Mouse (Mus musculus) brown adipose tissue, adult 24 weeks (tissue): ENCODE measurements around the gene Dcst2. TPM values are rescaled to one million over a fixed set of nuclear protein-coding genes. Genes with fewer than 3 reads are reported as not detected.

ENCODE experiments used
- H3K27ac ChIP-seq: fragments of 200-500 bp; replicated peaks from 2 replicates; pipeline ENCODE4 v1.5.1; 2012; ENCODE audit warnings: low read depth, mild to moderate bottlenecking, low read length
- H3K4me1 ChIP-seq: fragments of 200-500 bp; 2 replicates; pipeline ENCODE4 v1.6.1; 2012; ENCODE audit warnings: low read length, mixed read lengths; ENCODE audit not compliant: control insufficient read depth, insufficient read depth, insufficient read length
- H3K4me3 ChIP-seq: fragments of 200-500 bp; 2 replicates; pipeline ENCODE4 v1.5.1; 2012; ENCODE audit warnings: low read depth, mild to moderate bottlenecking, low read length, moderate library complexity; ENCODE audit not compliant: insufficient read depth
- polyA plus RNA-seq: library from polyadenylated mRNA; stranded (reverse); fragments of >200 nt; gene quantifications from 2 replicates; pipeline ENCODE4 v1.2.4, GENCODE M21; 2012; ENCODE audit not compliant: missing spikeins, insufficient read depth, insufficient read length

Dcst2 gene
- polyA plus RNA-seq, 1 experiment: 1.2 TPM

- Histone ChIP-seq H3K4me3 (peak overlapping the region; percentile 79), H3K27ac (peak overlapping the region; percentile 98), H3K4me1 (peaks cover 7% of the 10 kb centered on the region)
These were observed 57.1 kb downstream of the Dcst2 start for GRCm38 (mm10) chr3:89418861-89419250.

- Histone ChIP-seq H3K27ac (peak overlapping the region; percentile 98), H3K4me3 (peak overlapping the region; percentile 79), H3K4me1 (peaks cover 7% of the 10 kb centered on the region)
These were observed 57.8 kb downstream of the Dcst2 start for GRCm38 (mm10) chr3:89419571-89419970.

- Histone ChIP-seq H3K4me3 (peak overlapping the region; percentile 79), H3K27ac (peak overlapping the region; percentile 98), H3K4me1 (peaks cover 7% of the 10 kb centered on the region)
These were observed 58.2 kb downstream of the Dcst2 start for GRCm38 (mm10) chr3:89419981-89420380.

DNA sequence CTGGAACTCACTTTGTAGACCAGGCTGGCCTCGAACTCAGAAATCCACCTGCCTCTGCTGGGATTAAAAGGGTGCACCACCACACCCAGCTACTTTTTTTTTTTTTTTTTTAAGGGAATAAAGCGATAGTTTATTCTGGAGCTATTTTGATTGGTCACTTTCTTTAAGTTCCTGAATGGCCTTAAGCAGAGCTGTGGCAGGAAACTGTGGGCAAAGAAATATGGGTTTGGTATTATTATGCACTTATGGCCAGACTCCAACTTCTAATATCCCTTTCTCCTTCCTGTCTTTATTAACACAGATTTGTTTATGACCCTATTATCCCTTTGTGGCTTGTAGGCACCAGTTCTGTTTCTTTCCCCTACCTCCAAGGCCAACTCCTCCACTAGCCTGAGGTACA, 58.6 kb downstream of the Dcst2 start:
- H3K4me1 ChIP-seq: peaks cover 7% of the 10 kb centered on the region
- H3K4me3 ChIP-seq: 0 out of 2 replicates have a peak overlapping the region, but pooled peaks have one; percentile 26
- peak overlapping the region; percentile 71 for H3K27ac ChIP-seq

DNA sequence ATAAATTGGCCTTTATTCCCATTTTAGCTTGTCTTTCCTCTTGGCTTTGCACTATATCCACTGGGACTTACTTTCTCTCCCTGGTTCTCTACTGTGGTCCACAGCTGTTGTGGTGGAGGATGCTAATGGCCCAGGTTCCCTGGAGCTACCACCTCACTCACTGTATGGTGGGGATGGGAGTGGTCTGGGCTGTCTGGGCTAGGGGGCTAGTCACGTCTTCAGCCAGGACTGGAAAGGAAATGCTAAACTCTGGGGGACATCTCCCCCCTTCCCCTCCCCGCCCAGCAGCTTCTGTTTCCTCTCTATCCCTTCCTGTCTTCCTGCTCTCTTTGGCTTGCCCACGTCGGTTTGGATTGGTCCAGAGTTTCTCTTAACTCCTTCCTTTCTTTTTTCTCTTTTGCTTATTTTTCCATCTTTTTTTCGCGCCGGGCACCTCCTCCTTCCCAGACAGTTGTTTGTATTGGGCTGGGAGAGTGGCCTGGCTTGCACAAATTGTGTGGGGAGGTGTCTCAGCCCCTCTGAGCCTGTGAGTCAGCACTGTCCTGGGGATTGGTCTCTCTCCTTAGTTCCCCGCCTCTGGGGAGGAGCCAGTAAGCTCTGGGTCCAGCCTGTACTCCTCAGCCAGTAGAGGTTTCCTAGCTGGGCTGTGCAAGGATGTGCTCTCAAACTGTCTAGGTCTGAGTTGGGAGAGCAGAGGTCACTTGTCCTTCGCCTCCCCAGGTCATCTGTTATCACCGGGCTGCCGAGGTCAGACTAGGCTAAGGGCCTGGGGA, 59.4 kb downstream of the Dcst2 start:
- peak overlapping the region; percentile 40 for H3K4me3 ChIP-seq
- H3K4me1 ChIP-seq: peaks cover 7% of the 10 kb centered on the region
- H3K27ac ChIP-seq: peak overlapping the region; percentile 71

DNA sequence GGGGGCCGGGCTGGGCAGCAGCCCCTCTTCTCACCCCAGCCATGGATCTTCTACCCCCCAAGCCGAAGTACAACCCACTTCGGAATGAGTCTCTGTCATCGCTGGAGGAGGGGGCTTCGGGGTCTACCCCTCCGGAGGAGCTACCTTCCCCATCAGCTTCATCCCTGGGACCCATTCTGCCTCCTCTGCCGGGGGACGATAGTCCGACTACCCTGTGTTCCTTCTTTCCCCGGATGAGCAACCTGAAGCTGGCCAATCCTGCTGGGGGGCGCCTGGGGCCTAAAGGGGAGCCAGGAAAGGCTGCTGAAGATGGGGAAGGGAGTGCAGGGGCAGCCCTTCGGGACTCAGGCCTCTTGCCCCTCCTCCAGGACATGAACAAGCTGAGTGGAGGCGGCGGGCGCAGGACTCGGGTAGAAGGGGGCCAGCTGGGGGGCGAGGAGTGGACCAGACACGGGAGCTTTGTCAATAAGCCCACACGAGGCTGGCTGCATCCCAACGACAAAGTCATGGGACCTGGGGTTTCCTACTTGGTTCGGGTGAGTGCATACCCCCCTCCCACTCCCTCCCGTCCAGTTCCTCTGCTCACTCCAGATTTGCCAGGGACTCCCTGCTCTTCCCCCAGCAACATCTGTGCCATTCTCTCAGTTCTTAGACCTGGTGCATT, 60.2 kb downstream of the Dcst2 start:
- Histone ChIP-seq H3K4me1 (peaks cover 7% of the 10 kb centered on the region), H3K4me3 (peak overlapping the region; percentile 40), H3K27ac (0 out of 2 replicates have a peak overlapping the region, but pooled peaks have one; percentile 71)

DNA sequence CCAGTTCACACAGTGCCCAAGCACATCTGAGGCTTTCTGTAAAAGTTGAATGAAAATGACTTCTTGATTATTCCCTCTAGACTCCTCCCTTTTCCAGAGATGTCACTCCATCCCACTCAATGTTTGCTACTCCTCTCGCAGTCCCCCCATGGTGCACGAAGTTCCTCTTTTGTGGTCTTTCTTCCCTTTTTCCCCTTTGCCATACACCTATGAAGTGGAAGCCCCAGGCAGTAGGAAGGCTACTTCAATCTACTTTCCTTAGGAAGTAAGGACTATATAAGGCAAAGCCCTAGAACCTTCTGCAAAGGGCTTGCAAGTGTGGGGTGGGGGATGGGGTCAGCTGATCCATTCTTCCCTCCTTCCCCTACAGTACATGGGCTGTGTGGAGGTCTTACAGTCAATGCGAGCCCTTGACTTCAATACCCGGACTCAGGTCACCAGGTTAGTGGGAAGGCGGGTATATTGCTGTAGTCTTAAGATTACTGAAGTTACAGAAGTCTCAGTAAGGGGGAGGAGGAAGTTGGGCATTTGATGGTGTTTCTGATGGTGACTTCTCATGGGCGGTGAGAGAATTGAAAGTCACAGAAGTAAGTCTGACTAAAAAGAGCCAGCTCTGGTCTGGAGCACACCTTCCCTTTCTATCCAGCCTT, 60.9 kb downstream of the Dcst2 start:
- no peak overlapping the region for H3K4me3 ChIP-seq
- no peak overlapping the region for H3K27ac ChIP-seq
- peaks cover 7% of the 10 kb centered on the region for H3K4me1 ChIP-seq

- no peak overlapping the region for H3K27ac ChIP-seq
- no peak overlapping the region for H3K4me3 ChIP-seq
- peaks cover 7% of the 10 kb centered on the region for H3K4me1 ChIP-seq
These were observed 62.8 kb downstream of the Dcst2 start for GRCm38 (mm10) chr3:89424416-89425140.

DNA sequence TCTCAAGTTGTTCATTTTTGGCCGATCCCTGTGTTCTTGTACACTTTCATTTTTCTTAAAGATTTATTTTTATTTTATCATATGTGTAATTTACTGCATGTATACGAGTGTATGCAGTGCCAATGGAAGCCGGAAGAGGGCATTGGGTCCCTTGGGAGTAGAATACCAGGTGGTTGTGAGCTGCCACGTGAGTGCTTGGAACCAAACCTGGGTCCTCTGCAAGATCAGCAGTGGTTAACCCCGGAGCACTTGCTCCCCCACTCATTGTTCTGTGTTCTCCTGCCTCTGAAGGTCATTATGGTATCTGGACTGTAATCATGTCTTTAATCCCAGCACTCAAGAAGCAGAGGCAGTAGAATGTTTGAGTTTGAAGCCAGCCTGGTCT, 63.4 kb downstream of the Dcst2 start:
- Histone ChIP-seq H3K4me1 (peaks cover 6% of the 10 kb centered on the region), H3K4me3 (no peak overlapping the region), H3K27ac (no peak overlapping the region)

DNA sequence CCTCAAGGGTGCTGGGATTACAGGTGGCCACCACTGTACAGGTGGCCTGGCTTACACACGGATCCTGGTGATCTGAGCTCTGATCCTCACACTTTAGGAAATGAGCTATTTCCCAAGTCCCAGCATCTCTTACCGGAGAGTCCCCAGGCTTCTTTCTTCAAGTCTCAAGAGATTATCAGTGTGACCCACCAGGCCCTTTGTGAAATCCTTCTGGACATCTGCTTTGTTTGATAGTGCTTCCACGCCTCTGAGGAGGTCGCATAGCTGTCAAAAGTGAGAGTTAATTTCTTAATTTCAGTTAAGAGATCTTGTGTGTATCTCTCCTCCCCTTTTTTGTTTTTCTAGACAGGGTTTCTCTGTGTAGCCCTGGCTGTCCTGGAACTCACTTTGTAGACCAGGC, 64.1 kb downstream of the Dcst2 start:
- no peak overlapping the region for H3K27ac ChIP-seq
- peaks cover 6% of the 10 kb centered on the region for H3K4me1 ChIP-seq
- H3K4me3 ChIP-seq: no peak overlapping the region

Other genes with a start within 250 kb of the Dcst2 start
- not detected in 2 replicates for gene Pklr, start 225.8 kb upstream of the Dcst2 start, polyA plus RNA-seq
- not detected in 2 replicates for gene Hcn3, start 201.8 kb upstream of the Dcst2 start, polyA plus RNA-seq
- 14.3 TPM in 2 replicates for gene Clk2, start 197.2 kb upstream of the Dcst2 start, polyA plus RNA-seq
- gene Scamp3, start 184.5 kb upstream of the Dcst2 start, polyA plus RNA-seq: 39.4 and 48.7 TPM in 2 replicates
- 1.3 and 2.0 TPM in 2 replicates for gene Fam189b, start 178.8 kb upstream of the Dcst2 start, polyA plus RNA-seq
- gene Gba, start 159.0 kb upstream of the Dcst2 start, polyA plus RNA-seq: 18.2 and 25.1 TPM in 2 replicates
- gene Thbs3, start 146.8 kb upstream of the Dcst2 start, polyA plus RNA-seq: 5.6 and 8.9 TPM in 2 replicates
- gene Mtx1, start 134.9 kb upstream of the Dcst2 start, polyA plus RNA-seq: 108 and 115 TPM in 2 replicates
- 0.75 and 0.83 TPM in 2 replicates for gene Muc1, start 132.9 kb upstream of the Dcst2 start, polyA plus RNA-seq
- 57.6 and 64.8 TPM in 2 replicates for gene Krtcap2, start 116.0 kb upstream of the Dcst2 start, polyA plus RNA-seq
- not detected in 2 replicates for gene Trim46, start 115.7 kb upstream of the Dcst2 start, polyA plus RNA-seq
- gene Dpm3, start 102.6 kb upstream of the Dcst2 start, polyA plus RNA-seq: 125 and 130 TPM in 2 replicates
- 28.3 and 33.1 TPM in 2 replicates for gene Slc50a1, start 91.4 kb upstream of the Dcst2 start, polyA plus RNA-seq
- 5.6 and 6.3 TPM in 2 replicates for gene Efna1, start 80.8 kb upstream of the Dcst2 start, polyA plus RNA-seq
- 0.44 TPM in 1 of 2 replicates, not detected in the other for gene Efna3, start 39.0 kb upstream of the Dcst2 start, polyA plus RNA-seq
- 1.3 TPM in 1 of 2 replicates, not detected in the other for gene Efna4, start 23.9 kb upstream of the Dcst2 start, polyA plus RNA-seq
- 28.5 and 31.3 TPM in 2 replicates for gene Adam15, start 12.0 kb upstream of the Dcst2 start, polyA plus RNA-seq
- gene Dcst1, start 3.3 kb downstream of the Dcst2 start, polyA plus RNA-seq: 0.75 TPM in 1 of 2 replicates, not detected in the other
- 93.2 and 121 TPM in 2 replicates for gene Zbtb7b, start 32.8 kb downstream of the Dcst2 start, polyA plus RNA-seq
- 1.3 TPM in 1 of 2 replicates, not detected in the other for gene Lenep, start 40.8 kb downstream of the Dcst2 start, polyA plus RNA-seq
- 33.4 and 60.7 TPM in 2 replicates for gene Flad1, start 49.9 kb downstream of the Dcst2 start, polyA plus RNA-seq
- gene Cks1b, start 56.4 kb downstream of the Dcst2 start, polyA plus RNA-seq: 5.9 and 10.9 TPM in 2 replicates
- 36.0 and 37.2 TPM in 2 replicates for gene Shc1, start 56.5 kb downstream of the Dcst2 start, polyA plus RNA-seq
- 4.6 and 13.0 TPM in 2 replicates for gene Pygo2, start 68.2 kb downstream of the Dcst2 start, polyA plus RNA-seq
- 18.9 and 25.8 TPM in 2 replicates for gene Pbxip1, start 74.7 kb downstream of the Dcst2 start, polyA plus RNA-seq
- 191 and 194 TPM in 2 replicates for gene Pmvk, start 92.6 kb downstream of the Dcst2 start, polyA plus RNA-seq
- gene Kcnn3, start 158.2 kb downstream of the Dcst2 start, polyA plus RNA-seq: 0.28 and 0.29 TPM in 2 replicates